Mouse (Mus musculus) CD4-positive helper T cell, adult 2 months (primary cell): ENCODE data around the gene Hmbs.
"Not testable (repeated sequence)": the region's sequence is repeated elsewhere in the genome, so short reads cannot be mapped to it uniquely, and the experiment has no call there.

ENCODE experiments used
- DNase-seq: peaks from one replicate; pipeline ENCODE4 v3.0.0-alpha.2; 2012; ENCODE audit warnings: low read depth, missing footprints, low spot score

The Hmbs gene

DNA sequence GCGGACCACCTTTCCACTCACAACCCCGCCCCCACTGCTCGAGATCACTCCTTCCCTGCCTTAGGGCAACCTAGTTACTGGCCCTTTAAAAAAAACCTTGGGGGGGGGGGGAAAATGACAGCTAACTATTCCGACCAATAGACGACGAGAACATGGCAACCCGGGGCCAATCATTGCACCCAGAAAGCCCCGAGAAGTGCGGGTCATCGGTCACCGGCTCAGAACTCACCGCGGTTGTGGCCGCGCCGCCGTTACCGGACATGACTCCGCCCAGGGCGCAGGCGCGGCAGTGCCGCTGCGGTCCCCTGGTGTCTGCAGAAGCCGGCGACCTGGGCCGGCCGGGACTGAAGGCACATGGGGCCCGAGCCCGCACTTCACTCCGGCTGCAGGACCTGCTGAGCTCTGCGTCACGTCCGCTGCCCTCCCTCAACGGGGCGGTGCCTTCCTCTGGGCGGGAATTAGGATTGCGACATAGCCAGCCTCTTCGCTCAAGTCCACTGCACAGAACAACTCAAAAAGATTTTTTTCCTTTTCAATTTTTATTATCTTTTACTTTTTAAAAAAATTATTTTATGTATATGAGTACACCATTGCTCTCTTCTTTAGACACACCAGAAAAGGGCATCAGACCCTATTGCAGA is at the start of gene Hmbs:
Gene Hmbs (minus strand): TSS at position 448 of the 641 bp plus-strand sequence.
- peak; percentile 92 for DNase-seq

DNA sequence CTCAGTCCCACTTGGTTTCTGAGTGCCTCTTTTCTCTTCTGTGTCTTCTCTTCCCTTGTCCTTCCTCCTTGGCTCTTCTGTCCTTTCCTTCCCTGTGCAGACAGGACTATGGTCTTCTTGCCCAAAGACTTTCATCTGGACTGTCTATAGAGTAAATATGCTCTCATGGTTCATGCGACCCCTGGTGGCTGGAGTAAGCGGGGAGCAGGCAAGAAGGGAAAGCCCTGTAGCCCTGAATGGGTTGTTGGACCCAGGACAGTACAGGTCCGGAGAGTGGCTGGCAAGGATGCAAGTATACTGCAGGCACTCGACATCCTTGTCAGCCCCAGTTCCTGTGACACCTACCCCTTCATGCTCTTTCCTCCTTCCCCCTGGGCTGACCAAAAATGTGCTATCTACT is 47.4 kb upstream of the Hmbs start:
- peak; percentile 58 for DNase-seq

DNA sequence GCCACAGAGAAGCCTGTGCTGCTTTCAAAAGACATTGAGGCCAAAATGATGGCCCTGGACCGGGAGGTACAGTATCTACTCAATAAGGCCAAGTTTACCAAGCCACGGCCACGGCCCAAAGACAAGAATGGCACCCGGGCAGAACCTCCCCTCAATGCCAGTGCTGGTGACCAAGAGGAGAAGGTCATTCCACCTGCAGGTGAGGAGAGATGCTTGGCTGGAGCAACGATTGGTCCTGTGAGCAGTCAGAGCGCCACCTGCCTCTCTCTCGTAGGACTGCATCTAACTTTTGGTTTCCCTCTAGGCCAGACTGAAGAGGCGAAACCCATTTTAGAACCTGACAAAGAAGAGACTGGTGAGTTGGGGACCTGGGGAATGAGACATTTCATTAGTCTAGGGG is 45.2 kb upstream of the Hmbs start:
- peak; percentile 63 for DNase-seq

DNA sequence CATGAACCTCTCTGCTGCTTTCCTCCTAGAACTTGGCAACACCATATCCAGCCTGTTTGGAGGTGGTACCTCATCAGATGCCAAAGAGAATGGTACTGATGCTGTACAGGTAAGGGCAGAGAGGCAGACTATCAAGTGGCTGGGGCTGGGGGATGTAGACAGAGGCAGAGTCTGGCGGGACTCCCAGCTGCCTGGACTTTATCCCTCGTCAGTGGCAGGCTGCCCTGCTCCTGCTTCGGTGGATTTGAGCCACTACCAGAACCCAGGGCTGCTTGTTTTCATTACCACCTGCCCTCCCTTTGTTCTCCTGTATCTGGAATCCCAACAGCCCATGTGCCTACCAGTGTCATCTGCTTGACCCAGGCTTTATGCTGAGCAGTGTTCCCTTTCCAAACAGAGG is 43.2 kb upstream of the Hmbs start:
- DNase-seq = no peak

DNA sequence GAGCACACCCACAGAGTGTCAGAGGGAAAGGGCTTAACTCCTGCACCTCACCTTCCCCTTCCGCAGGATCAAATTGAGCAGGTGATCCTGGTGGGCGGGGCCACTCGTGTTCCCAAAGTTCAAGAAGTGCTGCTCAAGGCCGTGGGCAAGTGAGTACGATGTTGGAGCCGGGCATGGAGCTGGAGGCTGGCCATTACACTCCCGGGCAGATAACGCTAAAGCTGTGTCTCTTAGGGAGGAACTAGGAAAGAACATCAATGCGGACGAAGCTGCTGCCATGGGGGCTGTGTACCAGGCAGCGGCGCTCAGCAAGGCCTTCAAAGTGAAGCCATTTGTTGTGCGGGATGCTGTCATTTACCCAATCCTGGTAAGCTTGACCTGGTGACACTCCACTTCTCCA is 40.6 kb upstream of the Hmbs start:
- no peak for DNase-seq

DNA sequence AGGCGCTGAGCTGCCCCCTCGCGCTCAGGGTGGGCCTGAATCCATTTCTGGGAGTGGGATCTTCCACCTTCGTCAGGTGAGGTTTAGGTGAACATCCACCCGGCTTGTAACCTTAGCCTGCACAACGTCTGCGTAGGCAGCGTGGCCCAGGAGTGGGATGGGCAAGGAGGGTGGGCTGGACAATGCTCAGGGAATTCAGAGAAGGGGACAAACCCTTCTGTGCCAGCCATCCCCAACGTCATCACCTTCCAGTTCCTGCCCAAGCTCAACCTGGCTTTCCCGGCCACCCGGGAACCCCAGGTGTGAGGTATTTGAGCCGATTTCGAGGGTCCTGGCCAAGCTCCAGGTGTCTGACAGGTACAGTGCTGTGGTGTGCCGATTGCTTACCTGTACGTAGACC is 35.8 kb upstream of the Hmbs start:
- no peak for DNase-seq

DNA sequence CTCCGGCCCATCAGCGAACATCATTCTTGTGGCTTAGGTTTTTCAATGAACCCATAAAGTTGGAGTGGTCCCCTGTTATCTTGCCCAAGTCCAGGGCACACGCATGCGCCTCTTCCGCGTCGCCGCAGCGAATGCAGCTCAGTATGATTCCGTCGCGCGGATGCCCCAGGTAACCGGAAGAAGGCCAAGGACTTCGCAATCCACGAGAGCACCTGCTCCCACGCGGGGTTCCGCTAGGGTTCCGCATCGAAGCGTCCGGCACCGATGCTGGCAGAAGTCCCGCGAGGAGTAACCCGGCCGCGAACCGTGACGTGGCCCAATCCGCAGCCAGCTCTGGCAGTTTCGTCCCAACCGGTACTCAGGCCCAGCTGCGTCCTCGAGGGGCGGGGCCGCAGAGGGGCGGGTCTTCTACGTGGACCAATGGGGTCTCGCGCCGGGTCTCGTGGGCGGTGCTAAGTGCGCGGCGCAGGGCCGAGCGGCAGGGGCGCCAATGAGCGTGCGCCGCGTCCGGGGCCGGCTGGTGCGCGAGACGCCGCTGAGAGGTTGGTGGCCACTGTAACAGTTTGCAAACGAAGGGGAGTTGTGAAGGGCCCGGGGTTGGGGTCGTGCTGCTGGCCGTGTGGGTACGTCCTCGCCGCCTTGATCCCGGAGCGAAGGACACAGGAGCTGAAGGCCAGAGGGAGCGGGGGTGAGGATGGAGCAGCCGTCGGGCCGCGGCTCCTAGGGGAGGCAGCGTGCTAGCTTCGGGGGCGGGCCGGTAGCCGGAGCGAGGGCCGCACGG is 35.2 kb upstream of the Hmbs start, which contains the start of gene Hyou1:
Gene Hyou1 (plus strand): TSS at position 437 of the 781 bp plus-strand sequence.
- DNase-seq = peak; percentile 99

DNA sequence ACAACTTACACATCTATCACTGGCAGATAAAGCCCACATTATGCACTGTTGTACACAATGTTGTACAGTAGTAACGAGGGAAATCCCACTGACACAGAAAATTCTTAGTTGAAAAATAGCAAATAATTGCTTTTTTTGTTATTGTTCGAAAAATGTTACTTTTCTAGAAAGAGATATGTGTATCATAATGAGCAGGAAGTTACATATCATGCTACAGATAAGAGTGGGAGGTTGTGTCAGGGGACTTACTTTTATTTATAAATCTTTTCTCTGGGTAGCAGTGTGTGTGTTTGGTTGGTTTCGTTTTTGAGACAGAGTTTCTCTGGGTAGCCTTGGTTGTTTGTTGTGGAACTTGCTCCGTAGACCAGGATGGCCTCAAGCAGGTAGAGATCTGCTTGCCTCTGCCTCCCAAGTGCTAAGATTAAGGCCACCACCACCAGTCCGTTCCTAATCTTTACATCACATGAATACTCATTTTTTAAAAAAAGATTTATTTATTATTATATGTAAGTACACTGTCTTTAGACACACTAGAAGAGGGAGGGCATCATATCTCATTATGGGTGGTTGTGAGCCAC is 34.2 kb upstream of the Hmbs start:
- DNase-seq = peak; percentile 45

DNA sequence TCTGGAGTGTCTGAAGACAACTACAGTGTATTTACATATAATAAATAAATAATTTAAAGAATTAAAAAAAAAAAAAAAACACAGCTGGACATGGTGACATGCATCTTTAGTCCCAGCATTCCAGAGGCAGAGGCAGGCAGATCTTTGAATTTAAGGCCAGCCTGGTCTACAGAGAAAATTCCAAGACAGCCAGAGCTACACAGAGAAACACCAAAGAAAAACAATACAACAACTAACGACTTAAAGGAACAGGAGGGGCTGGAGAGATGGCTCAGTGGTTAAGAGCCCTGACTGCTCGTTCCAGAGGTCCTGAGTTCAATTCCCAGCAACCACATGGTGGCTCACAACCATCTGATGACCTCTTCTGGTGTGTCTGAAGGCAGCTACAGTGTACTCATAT is 33.3 kb upstream of the Hmbs start:
- not testable (repeated sequence) for DNase-seq

DNA sequence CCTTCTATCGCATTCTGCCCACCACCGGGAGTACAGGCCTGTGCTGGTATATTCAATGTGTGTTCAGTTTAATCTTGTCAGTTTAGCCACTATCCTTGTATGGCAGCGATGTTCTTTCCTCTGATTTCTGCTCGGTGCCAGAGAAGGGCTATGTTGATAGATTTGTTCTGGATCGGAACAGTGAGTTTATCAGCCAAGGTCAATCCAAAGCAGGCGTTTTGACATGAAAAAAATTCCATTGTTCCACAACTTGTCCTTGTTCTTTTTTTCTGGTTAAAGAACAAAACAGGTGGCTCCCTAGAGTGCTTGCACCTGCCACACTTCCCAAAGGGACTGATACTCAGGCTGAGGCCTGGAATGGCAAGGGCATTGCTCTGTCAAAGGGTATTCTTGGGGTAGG is 32.1 kb upstream of the Hmbs start:
- DNase-seq = no peak

DNA sequence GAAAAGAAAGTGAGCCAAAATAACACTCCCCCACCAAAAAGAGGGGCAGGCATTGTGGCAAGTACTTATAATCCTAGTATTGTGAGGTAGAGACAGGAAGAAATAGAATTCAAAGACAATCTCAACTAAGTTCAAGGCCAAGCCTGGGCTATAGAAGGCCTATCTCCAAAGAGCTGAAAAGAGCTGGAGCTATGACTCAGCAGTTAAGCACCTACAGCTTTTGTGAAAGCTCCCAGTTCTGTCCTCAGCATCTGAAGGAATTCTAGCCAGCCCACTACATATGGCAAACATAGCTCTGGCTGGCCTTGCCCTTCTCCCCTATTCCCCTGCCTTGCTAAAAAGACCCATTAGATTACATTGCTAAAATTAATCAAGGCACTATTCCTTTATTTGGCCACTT is 29.4 kb upstream of the Hmbs start:
- DNase-seq = no peak

DNA sequence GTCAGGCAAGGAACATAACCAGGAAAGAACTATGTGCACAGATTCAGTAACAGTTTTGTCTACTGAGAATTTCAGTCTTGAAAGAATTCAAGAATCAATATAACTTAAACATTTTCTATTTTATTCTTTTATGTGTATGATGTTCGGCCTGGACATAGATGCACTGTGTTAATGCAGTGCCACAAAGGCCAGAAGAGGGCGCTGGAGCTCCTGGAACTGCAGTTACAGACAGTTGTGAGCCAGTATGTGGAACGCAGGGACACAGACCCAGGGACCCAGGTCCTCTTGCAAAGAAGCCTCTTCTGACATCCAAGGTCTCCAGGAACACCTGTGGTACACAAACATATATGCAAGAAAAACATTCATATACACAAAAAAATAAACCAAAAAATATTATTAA is 20.5 kb upstream of the Hmbs start:
- peak; percentile 34 for DNase-seq

DNA sequence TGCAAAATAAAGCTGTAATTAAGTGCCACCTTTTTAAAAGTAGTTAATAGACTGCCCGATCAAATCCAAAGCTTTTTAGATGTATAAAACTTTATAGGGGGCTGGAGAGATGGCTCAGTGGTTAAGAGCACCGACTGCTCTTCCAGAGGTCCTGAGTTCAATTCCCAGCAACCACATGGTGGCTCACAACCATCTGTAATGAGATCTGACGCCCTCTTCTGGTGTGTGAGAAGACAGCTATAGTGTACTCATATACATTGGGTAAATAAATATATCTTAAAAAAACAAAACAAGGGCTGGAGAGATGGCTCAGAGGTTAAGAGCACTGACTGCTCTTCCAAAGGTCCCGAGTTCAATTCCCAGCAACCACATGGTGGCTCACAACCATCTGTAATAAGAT is 17.9 kb upstream of the Hmbs start:
- not testable (repeated sequence) for DNase-seq

DNA sequence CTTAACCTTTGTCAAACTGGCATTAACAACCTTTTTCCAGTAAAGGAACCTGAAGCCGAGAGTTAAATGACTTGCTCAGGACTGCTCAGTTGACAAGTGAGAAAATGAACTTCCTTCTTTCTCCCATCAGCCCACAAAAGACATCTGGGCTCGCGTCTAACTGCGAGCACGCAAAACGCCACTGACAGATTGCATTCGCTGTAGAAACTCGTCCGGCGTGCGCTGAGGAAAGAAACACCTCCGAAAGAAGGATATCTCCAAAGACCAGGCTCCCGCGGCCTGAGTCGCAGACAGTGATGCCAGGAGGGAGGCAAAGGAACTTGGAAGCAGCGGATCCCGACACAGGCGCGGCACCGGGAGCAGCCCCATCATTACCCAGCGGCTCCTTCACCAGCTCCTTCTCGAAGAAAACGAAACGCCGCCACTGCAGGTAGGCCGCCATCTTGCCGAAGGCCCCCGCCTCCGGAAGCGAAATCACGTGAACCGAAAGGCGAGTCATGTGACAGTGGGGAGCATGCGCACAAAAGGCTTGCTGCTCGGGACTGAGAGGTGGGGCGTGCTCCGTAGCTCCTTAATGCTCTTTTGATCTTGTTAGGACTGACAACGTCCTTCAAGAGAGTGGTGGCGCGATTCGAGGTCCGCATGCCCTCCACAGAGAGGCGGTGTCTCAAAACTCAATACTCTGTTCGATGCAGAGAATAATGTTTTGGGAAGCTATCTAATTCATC is 17.3 kb upstream of the Hmbs start, which contains the start of gene Vps11:
Gene Vps11 (minus strand): TSS at position 481 of the 728 bp plus-strand sequence.
- peak; percentile 97 for DNase-seq

DNA sequence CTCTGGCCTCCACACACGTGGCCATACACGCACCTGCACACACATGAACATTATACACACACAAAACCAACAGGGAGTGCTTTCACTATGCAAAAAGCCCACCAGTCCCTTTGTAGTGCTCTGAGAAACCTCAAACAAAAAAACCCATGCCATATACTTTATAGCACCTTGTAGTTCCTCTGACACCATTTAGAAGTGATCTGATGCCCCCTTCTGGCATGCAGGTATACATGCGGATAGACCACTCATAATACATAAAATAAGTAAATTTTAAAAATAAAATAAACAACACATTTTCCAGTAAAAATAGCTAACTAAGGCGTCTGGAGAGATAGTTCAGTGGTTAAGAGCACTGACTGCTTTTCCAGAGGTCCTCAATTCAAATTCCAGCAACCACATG is 13.2 kb upstream of the Hmbs start:
- DNase-seq = peak; percentile 67

DNA sequence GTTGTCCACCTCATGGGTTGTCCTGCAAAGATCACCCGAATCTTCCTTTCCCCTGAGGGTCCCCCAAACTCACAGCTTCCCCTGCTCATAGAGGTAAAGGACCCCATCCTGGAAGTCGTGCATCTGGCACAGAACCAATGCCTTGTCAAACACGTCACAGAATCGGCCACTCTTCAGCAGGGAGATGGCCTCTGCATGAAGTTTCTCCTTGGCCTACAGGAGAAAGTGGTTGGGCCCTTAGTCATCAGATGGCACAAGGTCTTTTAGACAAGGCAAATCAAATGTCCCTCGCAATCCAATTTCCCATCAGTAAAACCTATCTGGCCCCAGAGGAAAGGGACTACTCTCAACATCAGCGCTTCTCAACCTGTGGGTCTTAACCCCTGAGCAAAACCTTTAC is 9.1 kb upstream of the Hmbs start:
- DNase-seq = no peak

DNA sequence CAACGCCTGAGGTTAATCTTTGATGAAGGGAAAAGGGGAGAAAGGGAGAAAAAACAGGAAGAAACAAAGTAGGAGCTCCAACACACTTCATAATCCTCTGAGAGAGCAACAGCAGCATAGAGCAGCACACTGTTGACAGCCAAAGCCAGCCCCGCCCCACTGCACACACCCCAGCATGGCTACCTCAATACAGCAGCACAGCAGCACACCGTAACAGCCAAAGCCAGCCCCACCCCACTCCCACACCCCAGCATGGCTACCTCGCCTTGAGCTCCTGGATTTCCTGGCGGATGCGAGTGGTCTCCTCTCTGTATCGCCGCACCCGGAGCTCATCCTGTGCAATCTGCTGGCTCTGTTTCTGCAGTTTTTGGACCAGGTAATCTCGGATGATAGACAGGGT is 8.3 kb upstream of the Hmbs start:
- no peak for DNase-seq

DNA sequence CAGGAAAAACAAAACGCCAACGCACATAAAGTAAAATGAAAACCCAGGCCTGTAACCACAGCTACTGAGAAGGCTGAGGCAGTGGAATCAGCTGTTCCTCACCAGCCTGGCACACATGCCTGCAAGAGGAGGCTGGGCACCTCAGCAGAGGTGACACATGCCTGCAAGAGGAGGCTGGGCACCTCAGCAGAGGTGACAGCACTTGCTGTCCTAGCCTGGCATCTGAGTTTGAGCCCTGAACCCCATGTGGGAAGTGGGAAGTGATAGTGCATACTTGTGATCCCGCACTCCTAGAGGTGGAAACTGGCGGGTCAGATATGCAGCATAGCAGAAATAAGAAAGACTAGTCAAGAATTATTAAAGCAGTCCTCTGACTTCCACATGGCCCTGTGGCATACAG is 7.4 kb upstream of the Hmbs start:
- DNase-seq = no peak

DNA sequence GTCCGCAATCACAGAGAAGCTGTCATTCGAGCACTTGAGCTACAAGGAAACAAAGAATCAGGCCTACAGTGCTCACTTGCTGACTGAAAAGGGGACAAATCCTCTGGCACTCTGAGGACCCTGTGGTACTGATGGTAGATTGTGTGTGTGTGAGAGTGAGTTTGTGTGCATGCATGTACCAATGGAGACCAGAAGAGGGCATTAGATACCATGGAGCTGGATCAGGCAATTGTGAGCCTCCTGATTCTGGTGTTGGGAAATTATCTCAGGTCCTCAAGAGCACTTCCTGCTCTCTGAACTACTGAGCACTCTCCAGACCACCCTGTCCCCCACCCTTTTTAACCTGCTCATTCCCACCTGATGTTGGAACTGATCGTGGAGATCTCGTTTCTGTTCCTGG is 4.5 kb upstream of the Hmbs start:
- no peak for DNase-seq

DNA sequence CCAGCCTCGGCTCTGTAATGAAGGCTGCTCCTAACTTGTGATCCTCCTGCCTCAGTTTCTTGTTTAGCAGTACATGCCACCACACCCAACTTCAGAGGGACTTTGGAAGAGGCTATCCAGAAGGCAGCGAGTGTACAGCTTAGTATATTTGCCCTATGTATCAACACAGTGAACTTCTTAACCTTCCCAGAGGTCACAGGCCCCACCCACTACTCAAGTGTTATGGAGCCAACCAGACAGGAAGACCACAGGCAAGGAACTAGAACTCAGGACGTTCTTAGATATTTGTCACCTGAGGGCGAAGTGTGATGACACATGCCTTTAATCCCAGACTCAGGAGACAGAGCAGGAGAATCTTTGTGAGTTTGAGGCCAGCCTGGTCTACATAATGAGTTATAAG is 3.6 kb upstream of the Hmbs start:
- no peak for DNase-seq

DNA sequence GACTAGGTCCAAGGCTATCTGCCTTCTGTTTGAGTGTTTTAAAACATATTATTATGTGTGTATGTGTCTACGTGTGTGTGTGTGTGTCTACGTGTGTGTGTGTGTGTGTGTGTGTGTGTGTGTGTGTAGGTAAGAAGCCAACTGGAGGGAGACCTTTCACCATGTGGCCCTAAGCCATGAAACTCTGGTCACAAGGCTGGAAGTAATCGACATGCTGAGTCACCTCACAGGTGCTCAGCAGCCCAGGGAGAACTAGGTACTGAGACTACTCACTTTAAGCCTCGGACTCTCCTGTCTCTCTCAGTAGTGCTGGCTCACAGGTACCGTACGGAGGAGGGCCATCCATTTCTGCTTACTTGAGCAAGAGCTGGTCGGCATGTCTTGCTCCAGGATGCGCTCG is 3.1 kb upstream of the Hmbs start:
- DNase-seq = no peak
